Mouse (Mus musculus) kidney, adult 2 months (tissue): ENCODE data around the gene Efnb2.

Experiments used
- CTCF ChIP-seq: fragments of 200-500 bp; conservative IDR thresholded peaks from 2 replicates; pipeline ENCODE4 v1.5.1; 2011; ENCODE audit warnings: low read depth, mild to moderate bottlenecking, control low read depth, low read length, moderate library complexity, mixed read lengths; ENCODE audit not compliant: insufficient read depth, insufficient read length
- POLR2A ChIP-seq: fragments of 200-500 bp; IDR thresholded peaks from one replicate; pipeline ENCODE4 v1.6.1; 2011; ENCODE audit warnings: low read depth, low read length, control low read depth

GRCm38 (mm10) chr8:8659503-8660306, 1.3 kb downstream of the Efnb2 start:
- no peak for TF ChIP-seq POLR2A
- no peak for TF ChIP-seq CTCF
